Mouse (Mus musculus): Measurements from ENCODE around the gene Agk. TPM values are rescaled to one million over a fixed set of nuclear protein-coding genes. Genes with fewer than 3 reads are reported as not detected.

The Agk gene
- polyA plus RNA-seq, 1 experiment from 2014 or later = 41.2 TPM

GRCm38 (mm10) chr6:40353360-40353759, 28.4 kb downstream of the Agk start:
- H3K4me1 ChIP-seq (replicated peaks) = no peaks in the 10 kb centered on the region
- no peaks in the 10 kb centered on the region for H3K27me3 ChIP-seq
- no peak overlapping the region for H3K4me3 ChIP-seq
- H3K36me3 ChIP-seq = peaks cover 16% of the 10 kb centered on the region
- no peaks in the 10 kb centered on the region for H3K9me3 ChIP-seq
- 92% methylated on average over 7 of the region's 7 CpGs for WGBS
- ATAC-seq (ENCODE audit: low read depth) = no peak
- no peak overlapping the region for H3K4me2 ChIP-seq
- no peak overlapping the region for H3K9ac ChIP-seq
- H3K27ac ChIP-seq (replicated peaks) = no peak overlapping the region

DNA sequence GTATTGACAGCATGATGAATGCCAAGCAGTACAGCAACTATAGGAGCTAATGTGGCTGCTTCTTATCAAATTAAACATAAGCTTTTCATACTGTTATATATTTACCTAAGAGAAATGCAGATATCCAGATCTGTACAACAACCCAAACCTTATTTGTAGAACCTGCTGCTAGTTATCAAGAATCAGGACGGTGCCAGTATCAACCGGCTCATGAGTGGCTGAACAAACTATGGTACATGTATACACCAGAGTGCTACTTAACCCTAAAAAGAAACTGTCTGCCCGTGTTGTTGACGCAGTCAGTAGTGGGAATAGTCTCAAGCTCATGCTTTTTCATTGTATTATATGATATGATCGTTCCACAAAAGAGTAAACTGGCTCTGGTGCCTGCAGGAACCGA, 46.1 kb downstream of the Agk start:
- WGBS = 96% methylated on average over 6 of the region's 6 CpGs
- no peak for ATAC-seq (ENCODE audit: low read depth)

GRCm38 (mm10) chr6:40380181-40380580, 55.2 kb downstream of the Agk start:
- WGBS = 87% methylated on average over 3 of the region's 3 CpGs
- H3K36me3 ChIP-seq = peaks cover 23% of the 10 kb centered on the region
- H3K27me3 ChIP-seq = no peaks in the 10 kb centered on the region
- no peaks in the 10 kb centered on the region for H3K9me3 ChIP-seq
- ATAC-seq (ENCODE audit: low read depth) = no peak
- no peak overlapping the region for H3K27ac ChIP-seq (replicated peaks)
- no peak overlapping the region for H3K4me3 ChIP-seq
- H3K9ac ChIP-seq = no peak overlapping the region
- H3K4me2 ChIP-seq = no peak overlapping the region
- no peaks in the 10 kb centered on the region for H3K4me1 ChIP-seq (replicated peaks)

More for the DNA sequence above, 46.1 kb downstream of the Agk start:
- no peak overlapping the region for H3K4me2 ChIP-seq
- peaks cover 20% of the 10 kb centered on the region; the same call in 1 of the 2 replicates for H3K36me3 ChIP-seq
- no peaks in the 10 kb centered on the region for H3K4me1 ChIP-seq (replicated peaks)
- no peak overlapping the region for H3K4me3 ChIP-seq
- H3K9ac ChIP-seq = no peak overlapping the region
- H3K27ac ChIP-seq (replicated peaks) = no peak overlapping the region
- no peaks in the 10 kb centered on the region for H3K27me3 ChIP-seq
- no peaks in the 10 kb centered on the region for H3K9me3 ChIP-seq

DNA sequence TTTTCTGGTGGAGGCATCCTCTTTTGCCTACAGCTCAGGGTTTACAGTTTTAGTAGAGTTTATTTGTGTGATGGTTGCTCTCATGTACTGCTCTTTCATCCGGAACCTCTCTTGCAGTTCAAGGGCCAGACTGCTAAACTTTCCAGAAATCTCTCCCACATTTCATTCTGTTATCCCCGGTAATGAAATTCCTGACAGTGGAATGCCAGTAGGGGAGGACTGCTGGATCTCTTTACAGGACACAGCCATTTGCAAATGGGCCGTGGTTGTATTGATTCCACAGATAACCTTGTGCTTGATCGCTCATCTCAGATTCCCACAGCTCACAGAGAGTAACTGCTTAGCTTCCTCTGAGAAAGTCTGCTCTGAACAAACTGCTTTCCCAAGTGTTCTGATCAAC, 56.9 kb downstream of the Agk start:
- peaks cover 21% of the 10 kb centered on the region for H3K36me3 ChIP-seq
- no peaks in the 10 kb centered on the region for H3K9me3 ChIP-seq
- no peak for ATAC-seq (ENCODE audit: low read depth)
- 89% methylated on average over 4 of the region's 4 CpGs for WGBS
- H3K4me3 ChIP-seq = no peak overlapping the region
- no peak overlapping the region for H3K27ac ChIP-seq (replicated peaks)
- H3K4me2 ChIP-seq = no peak overlapping the region
- no peaks in the 10 kb centered on the region for H3K4me1 ChIP-seq (replicated peaks)
- no peak overlapping the region for H3K9ac ChIP-seq
- no peaks in the 10 kb centered on the region for H3K27me3 ChIP-seq

DNA sequence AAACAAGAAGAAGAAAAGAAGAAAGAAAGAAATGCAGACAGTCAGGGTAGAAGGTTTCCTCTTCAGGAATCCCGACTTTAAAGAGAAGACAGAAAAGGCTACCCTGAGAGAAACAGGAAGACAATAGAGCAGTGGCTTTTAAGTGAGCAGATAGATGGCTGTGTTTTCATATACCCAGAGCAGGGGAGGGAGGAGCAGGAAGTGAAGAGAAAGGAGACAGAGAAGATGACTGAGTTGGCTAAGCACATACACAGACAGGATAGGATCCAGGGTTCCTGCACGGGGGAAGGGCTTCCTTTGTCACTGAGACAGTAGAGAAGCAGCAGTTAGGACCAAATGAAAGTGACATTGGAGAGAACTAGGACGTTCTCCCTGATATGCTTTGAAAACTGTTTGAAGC, 60.7 kb downstream of the Agk start:
- Histone ChIP-seq H3K4me1 (replicated peaks) (no peaks in the 10 kb centered on the region), H3K9me3 (no peaks in the 10 kb centered on the region), H3K4me2 (no peak overlapping the region), H3K9ac (no peak overlapping the region), H3K36me3 (peaks cover 21% of the 10 kb centered on the region), H3K27me3 (no peaks in the 10 kb centered on the region), H3K27ac (replicated peaks) (no peak overlapping the region), H3K4me3 (no peak overlapping the region)
- ATAC-seq (ENCODE audit: low read depth) = no peak
- WGBS = 52% methylated on average over 3 of the region's 3 CpGs

GRCm38 (mm10) chr6:40388660-40389059, 63.7 kb downstream of the Agk start:
- no peak overlapping the region for H3K4me2 ChIP-seq
- H3K27me3 ChIP-seq = no peaks in the 10 kb centered on the region
- no peaks in the 10 kb centered on the region for H3K9me3 ChIP-seq
- no peak overlapping the region for H3K9ac ChIP-seq
- ATAC-seq (ENCODE audit: low read depth) = no peak
- H3K4me1 ChIP-seq (replicated peaks) = no peaks in the 10 kb centered on the region
- H3K36me3 ChIP-seq = peaks cover 9% of the 10 kb centered on the region; the same call in 1 of the 2 replicates
- H3K4me3 ChIP-seq = no peak overlapping the region
- H3K27ac ChIP-seq (replicated peaks) = no peak overlapping the region
- WGBS = 88% methylated on average over 4 of the region's 4 CpGs

- H3K9me3 ChIP-seq = no peaks in the 10 kb centered on the region
Observed at GRCm38 (mm10) chr6:40390975-40391374, 66.0 kb downstream of the Agk start.

DNA sequence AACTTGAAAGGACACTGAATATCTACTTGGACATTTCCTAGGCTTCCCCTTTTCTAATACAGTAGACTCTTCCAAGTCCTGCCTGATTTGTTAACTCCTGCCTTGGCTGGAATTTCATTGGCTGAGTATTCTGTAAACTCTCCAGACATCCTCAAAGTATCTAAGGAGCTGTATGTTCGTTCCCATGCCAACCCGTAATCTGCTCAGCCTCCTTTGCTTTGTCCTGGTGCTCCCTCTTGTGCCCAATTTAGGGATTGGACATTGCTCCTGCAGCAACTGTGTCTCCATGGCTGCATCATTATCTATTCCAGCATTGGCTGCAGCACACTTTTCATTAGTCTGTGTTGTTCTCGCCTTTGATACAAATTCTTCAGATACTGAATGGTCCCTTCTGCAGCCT, 68.2 kb downstream of the Agk start:
- H3K9ac ChIP-seq = no peak overlapping the region
- no peak overlapping the region for H3K4me2 ChIP-seq
- 15% methylated on average over 3 of the region's 3 CpGs for WGBS
- H3K9me3 ChIP-seq = no peaks in the 10 kb centered on the region
- H3K4me3 ChIP-seq = no peak overlapping the region
- peak; percentile 97 for ATAC-seq (ENCODE audit: low read depth)
- H3K36me3 ChIP-seq = peaks cover 17% of the 10 kb centered on the region
- H3K27me3 ChIP-seq = no peaks in the 10 kb centered on the region
- H3K4me1 ChIP-seq (replicated peaks) = no peaks in the 10 kb centered on the region
- H3K27ac ChIP-seq (replicated peaks) = no peak overlapping the region

More at GRCm38 (mm10) chr6:40390975-40391374, 66.0 kb downstream of the Agk start:
- Histone ChIP-seq H3K4me1 (replicated peaks) (no peaks in the 10 kb centered on the region), H3K27me3 (no peaks in the 10 kb centered on the region), H3K36me3 (peaks cover 9% of the 10 kb centered on the region; the same call in 1 of the 2 replicates), H3K27ac (replicated peaks) (no peak overlapping the region), H3K4me2 (no peak overlapping the region), H3K9ac (no peak overlapping the region), H3K4me3 (no peak overlapping the region)
- ATAC-seq (ENCODE audit: low read depth) = no peak
- 86% methylated on average over 1 of the region's 1 CpGs for WGBS

GRCm38 (mm10) chr6:40402031-40402430, 77.1 kb downstream of the Agk start:
- no peak overlapping the region for H3K4me2 ChIP-seq
- H3K27me3 ChIP-seq = no peaks in the 10 kb centered on the region
- H3K4me1 ChIP-seq (replicated peaks) = no peaks in the 10 kb centered on the region
- no peak overlapping the region for H3K9ac ChIP-seq
- H3K9me3 ChIP-seq = no peaks in the 10 kb centered on the region
- ATAC-seq (ENCODE audit: low read depth) = no peak
- H3K27ac ChIP-seq (replicated peaks) = no peak overlapping the region
- WGBS = 91% methylated on average over 2 of the region's 2 CpGs
- no peak overlapping the region for H3K4me3 ChIP-seq
- H3K36me3 ChIP-seq = peaks cover 76% of the 10 kb centered on the region

DNA sequence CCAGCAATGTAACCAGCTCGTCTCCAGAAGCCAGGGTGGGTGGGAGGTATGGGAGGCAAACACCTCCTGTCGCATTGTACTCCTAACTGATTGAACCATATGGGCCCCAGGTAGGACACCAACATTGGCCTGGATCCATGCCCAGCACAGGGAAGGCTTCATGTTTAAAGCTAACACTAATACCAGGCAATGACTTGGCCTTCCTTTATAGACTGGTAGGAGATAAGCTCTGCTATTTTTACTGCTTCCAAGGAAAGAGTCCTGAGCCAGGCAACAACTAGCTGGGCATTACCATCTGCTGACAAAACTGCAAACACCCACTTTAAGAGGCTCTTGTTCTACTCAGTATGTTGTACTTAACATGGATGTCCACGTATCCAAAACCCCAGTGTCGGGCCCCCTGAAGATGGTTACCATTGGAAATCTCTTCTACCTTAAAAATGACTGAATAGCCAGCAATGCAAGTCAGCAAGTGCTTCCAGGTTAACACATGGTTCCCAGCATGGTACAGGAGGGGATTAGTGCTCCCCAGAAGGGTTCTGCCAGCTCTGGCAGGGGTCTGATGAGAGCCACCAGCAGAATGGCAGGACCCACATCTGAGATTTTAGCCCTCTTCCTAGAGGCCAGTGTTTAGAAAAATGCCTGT, 78.8 kb downstream of the Agk start:
- no peak overlapping the region for H3K27ac ChIP-seq (replicated peaks)
- no peak overlapping the region for H3K4me3 ChIP-seq
- H3K27me3 ChIP-seq = no peaks in the 10 kb centered on the region
- no peaks in the 10 kb centered on the region for H3K9me3 ChIP-seq
- WGBS = 91% methylated on average over 4 of the region's 4 CpGs
- no peak overlapping the region for H3K4me2 ChIP-seq
- no peak for ATAC-seq (ENCODE audit: low read depth)
- no peaks in the 10 kb centered on the region for H3K4me1 ChIP-seq (replicated peaks)
- H3K36me3 ChIP-seq = peaks cover 77% of the 10 kb centered on the region
- no peak overlapping the region for H3K9ac ChIP-seq

- Histone ChIP-seq H3K4me2 (no peak overlapping the region), H3K4me1 (replicated peaks) (no peaks in the 10 kb centered on the region), H3K36me3 (peaks cover 47% of the 10 kb centered on the region), H3K9ac (no peak overlapping the region), H3K9me3 (no peaks in the 10 kb centered on the region), H3K27ac (replicated peaks) (no peak overlapping the region), H3K4me3 (no peak overlapping the region), H3K27me3 (no peaks in the 10 kb centered on the region)
- WGBS = 96% methylated on average over 3 of the region's 3 CpGs
- ATAC-seq (ENCODE audit: low read depth) = no peak
Observed at GRCm38 (mm10) chr6:40411085-40411484, 86.1 kb downstream of the Agk start.

DNA sequence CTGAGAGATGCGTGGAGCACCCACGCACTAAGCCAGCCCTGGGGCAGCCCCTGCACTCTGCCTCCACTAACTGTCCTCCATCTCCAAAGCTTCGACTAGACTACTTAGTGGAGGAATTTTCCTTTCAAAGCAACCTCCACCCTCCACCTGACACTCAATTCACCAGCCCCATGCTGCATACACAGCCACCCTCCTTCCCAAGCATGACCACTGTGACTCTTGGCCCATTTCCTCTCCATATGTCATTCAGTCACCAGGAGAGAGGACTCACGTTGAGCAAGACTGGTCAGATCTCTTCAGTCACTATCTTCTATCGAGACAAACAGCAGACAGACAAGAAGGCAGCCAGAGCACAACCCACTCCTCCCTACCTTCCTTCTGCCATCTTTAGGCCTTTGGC, 88.1 kb downstream of the Agk start:
- Histone ChIP-seq H3K9ac (no peak overlapping the region), H3K4me1 (replicated peaks) (no peaks in the 10 kb centered on the region), H3K36me3 (peaks cover 32% of the 10 kb centered on the region), H3K27ac (replicated peaks) (no peak overlapping the region), H3K27me3 (no peaks in the 10 kb centered on the region), H3K9me3 (no peaks in the 10 kb centered on the region), H3K4me2 (no peak overlapping the region), H3K4me3 (no peak overlapping the region)
- no peak for ATAC-seq (ENCODE audit: low read depth)
- WGBS = 91% methylated on average over 5 of the region's 5 CpGs

GRCm38 (mm10) chr6:40413565-40413964, 88.6 kb downstream of the Agk start:
- H3K27me3 ChIP-seq = no peaks in the 10 kb centered on the region
- no peak overlapping the region for H3K4me3 ChIP-seq
- peaks cover 30% of the 10 kb centered on the region for H3K36me3 ChIP-seq
- no peaks in the 10 kb centered on the region for H3K4me1 ChIP-seq (replicated peaks)
- H3K27ac ChIP-seq (replicated peaks) = no peak overlapping the region
- no peak for ATAC-seq (ENCODE audit: low read depth)
- H3K4me2 ChIP-seq = no peak overlapping the region
- no peak overlapping the region for H3K9ac ChIP-seq
- H3K9me3 ChIP-seq = no peaks in the 10 kb centered on the region
- 91% methylated on average over 3 of the region's 3 CpGs for WGBS
